Mouse (Mus musculus) activated CD4-positive, CD25-positive, alpha-beta regulatory T cell, adult 4 months (primary cell): ENCODE data around the gene Zkscan17. TPM values are rescaled to one million over a fixed set of nuclear protein-coding genes. Genes with fewer than 3 reads are reported as not detected.

Source experiments
- ATAC-seq: one replicate; pipeline ENCODE4 v1.8.0; 2017
- polyA plus RNA-seq, 2 experiments: library from polyadenylated mRNA; unstranded; fragments of 100-300 nt; shearing (Covaris generic); gene quantifications; one replicate each; pipeline ENCODE4 v1.2.1; 2017

Gene Zkscan17
- polyA plus RNA-seq, 2 experiments from 2014 or later = 7.9 to 11.4 TPM

GRCm38 (mm10) chr11:59451086-59451485, 75.5 kb downstream of the Zkscan17 start, which contains the start of gene Snap47:
Gene Snap47 (minus strand): TSS chr11:59451186.
- ATAC-seq = no peak

DNA sequence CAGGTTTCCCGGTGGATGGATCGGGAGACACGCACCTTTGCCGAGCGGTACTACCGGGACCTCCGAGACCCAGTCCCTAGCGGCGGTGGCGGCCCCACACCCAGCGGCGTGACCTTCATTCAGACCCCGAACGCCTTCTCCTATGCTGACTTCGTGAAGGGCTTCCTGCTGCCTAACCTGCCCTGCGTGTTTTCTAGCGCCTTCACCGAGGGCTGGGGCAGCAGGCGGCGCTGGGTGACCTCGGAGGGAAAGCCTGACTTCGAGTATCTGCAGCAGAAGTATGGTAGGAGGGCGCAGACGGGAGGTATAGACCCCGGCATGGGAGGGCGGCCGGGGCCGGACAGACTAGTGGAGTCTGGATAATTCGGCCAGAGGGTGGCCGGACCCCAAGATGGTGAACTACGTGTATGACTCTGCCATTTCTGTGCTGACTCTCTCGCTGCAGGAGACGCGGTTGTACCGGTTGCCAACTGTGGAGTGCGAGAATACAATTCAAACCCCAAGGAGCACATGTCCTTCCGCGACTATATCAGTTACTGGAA, 76.2 kb downstream of the Zkscan17 start:
- peak; percentile 64 for ATAC-seq

DNA sequence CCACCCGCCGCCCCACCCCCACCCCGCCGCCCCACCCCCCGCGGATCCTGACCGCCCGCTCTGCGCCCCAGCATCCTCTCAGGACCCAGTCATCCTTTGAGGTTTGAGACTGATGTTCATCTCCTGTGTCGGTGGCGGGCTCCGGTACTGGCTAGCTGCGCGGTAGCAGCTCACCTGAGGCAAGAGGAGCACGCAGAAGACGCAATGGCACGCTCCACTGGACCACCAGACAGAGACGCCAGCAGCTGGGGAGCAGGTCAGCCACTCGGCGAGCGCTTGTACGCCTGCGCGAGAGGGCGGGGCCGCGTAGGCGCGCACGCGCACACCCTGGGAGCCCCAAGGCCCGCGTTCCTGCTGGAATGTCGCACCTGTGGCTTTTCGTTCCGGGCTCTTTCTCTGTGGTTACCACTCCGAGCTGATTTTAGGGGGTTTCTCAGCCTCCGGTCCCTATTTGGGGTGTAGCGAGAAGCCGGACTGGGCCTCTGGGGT, 76.8 kb downstream of the Zkscan17 start, which contains the start of gene Jmjd4:
Gene Jmjd4 (plus strand): TSS at position 305 of the 489 bp plus-strand sequence.
- peak; percentile 71 for ATAC-seq

- no peak for ATAC-seq
These were observed 83.4 kb downstream of the Zkscan17 start for GRCm38 (mm10) chr11:59443102-59443501.

DNA sequence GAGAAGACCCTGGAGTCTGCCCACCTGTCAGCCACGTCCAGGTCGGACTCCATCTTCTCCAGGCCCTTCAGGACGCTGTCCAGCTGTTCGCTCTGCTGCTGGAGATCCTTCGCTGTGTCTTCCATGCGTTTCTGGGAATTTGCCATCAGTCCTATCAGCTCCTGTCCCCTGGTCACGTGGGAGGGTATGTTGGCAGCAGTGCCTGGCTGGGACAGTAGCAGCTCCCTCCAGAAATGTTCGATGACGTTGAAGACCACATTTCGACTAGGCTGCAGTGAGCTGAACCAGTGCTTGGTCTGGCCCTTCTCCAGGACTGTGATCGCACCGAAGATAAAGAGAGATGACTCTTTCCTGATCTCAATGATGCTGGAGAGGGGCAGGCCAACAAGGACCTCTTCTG, 88.6 kb downstream of the Zkscan17 start:
- ATAC-seq = no peak

Other genes with a start within 250 kb of the Zkscan17 start
- under 1 TPM in 1 of 2 experiments, not detected in 1; 0.20 TPM for gene Wnt3a, start 236.0 kb downstream of the Zkscan17 start, polyA plus RNA-seq
- not detected for gene Wnt9a, start 219.8 kb downstream of the Zkscan17 start, polyA plus RNA-seq
- not detected for gene Prss38, start 151.1 kb downstream of the Zkscan17 start, polyA plus RNA-seq
- gene Jmjd4, start 76.7 kb downstream of the Zkscan17 start, polyA plus RNA-seq = 1 to 10 TPM; 3.9 to 5.3 TPM
- gene Snap47, start 75.6 kb downstream of the Zkscan17 start, polyA plus RNA-seq = 10 to 100 TPM; 53.7 to 59.5 TPM
- 1 to 10 TPM; 4.8 to 6.9 TPM for gene Zfp867, start 54.3 kb downstream of the Zkscan17 start, polyA plus RNA-seq
- gene Nlrp3, start 14.8 kb upstream of the Zkscan17 start, polyA plus RNA-seq = not detected
- gene Olfr222, start 49.5 kb upstream of the Zkscan17 start, polyA plus RNA-seq = not detected
- not detected for gene Olfr223, start 66.5 kb upstream of the Zkscan17 start, polyA plus RNA-seq
- 10 to 100 TPM; 18.3 to 22.0 TPM for gene Mprip, start 134.6 kb upstream of the Zkscan17 start, polyA plus RNA-seq